Mouse (Mus musculus): ENCODE measurements at regions not wholly inside any gene's neighbourhood (a gene's known extent, or its start where the extent isn't known, plus 50 kb on each side); places are given as distances from the start of the nearest gene placed in this dataset.
A peak's percentile ranks its signal among the peaks of the same experiment; 100 is the strongest.
"Not testable (repeated sequence)": the region's sequence is repeated elsewhere in the genome, so short reads cannot be mapped to it uniquely, and the experiment has no call there.

DNA sequence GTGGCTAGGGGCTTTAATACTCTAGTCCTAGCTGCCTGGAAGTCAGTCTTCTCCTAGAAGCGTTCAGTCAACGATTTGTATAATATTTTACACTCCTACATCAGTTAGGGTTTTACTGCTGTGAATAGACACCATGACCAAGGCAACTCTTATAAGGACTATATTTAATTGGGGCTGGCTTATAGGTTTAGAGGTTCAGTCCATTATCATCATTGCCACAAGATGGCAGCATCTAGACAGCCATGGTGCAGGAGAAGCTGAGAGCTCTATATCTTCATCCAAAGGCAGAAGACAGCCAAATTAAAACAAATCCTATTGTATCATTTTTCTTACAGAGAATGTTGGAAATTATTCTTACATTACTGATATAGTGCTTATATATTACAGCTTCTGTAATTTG, 167.0 kb upstream of the Ndn start:
- DNase-seq: no peak

GRCm38 (mm10) chr7:62208529-62208928, 137.8 kb upstream of the Ndn start:
- DNase-seq: no peak

DNA sequence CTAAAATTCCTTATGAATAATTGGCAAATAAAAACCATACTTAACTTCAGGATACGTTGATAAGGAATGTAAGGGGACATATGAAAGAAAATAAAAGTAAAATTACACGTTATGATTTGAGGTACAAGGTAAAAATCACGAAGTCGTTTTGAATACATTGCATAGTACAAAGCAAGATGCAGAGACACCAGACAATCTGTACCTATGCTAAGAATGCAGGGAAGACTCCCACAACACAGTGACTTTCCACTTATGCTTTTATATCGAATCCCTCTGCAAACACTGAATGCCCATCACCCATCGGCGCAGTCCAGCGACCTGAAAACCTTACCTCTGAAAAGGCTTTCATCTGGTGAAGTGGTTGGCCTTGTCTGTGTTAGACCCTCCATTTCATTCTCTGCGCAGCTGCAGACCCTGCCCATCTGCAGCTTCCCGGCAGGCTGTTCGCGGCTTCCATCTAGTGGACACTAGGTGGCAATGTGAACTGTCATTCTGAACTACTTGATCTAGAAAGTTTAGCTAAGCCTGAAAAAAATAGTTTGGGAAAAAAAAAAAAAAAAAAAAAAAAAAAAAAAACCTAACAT, 137.2 kb upstream of the Ndn start:
- peak; percentile 11 for DNase-seq

DNA sequence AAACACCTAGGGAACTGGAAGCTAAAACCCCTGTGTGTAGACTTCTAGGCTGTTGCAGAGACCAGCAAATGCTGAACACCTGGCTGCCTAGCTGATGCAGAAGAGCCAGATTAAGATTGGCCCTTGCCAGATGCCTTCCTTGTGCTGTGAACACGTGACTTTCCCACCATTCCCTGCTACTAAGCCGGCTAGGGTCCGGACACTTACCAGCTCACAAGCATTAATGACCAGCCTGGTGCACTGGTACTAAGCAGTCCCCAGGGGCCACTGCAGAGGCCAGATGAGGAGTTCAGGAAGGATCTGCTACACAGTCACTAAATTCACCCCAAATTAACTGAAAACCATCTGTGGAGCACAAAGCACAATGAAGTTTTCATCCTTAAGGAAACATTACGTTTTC, 121.2 kb upstream of the Ndn start:
- no peak for DNase-seq

DNA sequence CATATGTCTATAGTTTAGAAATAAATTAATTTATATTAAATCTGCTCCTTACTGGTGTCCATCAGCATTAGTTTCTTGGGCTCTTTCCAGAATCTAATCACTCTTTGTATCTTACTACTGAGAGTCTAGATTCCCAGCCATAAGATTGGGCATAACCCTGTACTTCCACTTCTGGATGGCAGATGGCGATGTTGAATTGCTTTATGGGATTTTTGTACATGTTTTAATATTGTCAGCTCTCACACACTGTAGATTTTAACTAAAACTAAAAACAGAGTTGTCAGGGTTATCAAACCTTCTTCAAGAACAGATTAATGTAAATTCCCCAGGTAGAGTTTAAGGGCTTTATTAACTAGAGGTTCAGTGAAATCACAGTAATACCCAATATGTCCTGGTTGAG, 118.6 kb upstream of the Ndn start:
- DNase-seq: no peak

GRCm38 (mm10) chr7:62230713-62231112, 115.7 kb upstream of the Ndn start:
- no peak for DNase-seq

DNA sequence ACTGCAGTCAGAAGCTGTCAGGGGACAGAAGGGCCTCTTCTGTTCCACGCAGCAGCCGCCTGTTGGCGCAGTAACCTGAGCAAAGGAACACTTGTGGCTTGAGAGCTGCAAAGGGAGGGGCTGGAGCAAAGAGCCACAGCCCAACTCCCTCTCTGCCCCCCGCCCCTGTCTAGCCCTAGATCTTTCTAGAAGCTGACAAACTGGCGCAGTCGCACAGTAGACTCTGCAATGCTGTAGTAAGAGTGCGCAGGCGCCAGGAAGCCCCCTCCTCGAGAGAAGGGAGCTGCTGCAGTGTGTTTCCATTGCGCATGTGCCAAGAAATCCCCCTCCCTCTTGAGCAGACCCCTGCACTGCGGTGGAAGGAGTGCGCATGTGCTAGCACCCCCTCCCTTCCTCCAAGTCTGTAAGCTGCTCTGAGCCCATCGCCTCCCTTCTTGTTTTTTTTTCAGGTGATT, 115.2 kb upstream of the Ndn start:
- no peak for DNase-seq

GRCm38 (mm10) chr7:62232076-62232475, 114.3 kb upstream of the Ndn start:
- DNase-seq: no peak

GRCm38 (mm10) chr7:62234037-62234436, 112.3 kb upstream of the Ndn start:
- DNase-seq: no peak

DNA sequence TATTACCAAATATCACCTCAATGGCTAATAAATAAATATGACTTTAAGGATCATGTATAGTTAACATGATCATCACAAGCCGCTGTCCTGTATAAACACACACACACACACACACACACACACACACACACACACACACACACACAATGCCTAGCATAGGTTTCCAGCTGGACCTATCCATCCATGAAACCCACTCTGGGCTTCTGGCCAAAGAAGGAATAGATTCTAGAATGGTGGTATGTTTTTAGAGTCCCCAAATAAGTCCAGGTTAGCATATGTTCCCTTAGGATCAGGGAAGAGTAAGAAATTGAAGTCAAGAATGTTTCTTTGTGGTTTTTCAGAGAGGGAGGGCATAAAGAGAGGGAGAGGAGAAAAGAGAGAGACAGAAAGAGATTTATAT, 110.6 kb upstream of the Ndn start:
- no peak for DNase-seq

DNA sequence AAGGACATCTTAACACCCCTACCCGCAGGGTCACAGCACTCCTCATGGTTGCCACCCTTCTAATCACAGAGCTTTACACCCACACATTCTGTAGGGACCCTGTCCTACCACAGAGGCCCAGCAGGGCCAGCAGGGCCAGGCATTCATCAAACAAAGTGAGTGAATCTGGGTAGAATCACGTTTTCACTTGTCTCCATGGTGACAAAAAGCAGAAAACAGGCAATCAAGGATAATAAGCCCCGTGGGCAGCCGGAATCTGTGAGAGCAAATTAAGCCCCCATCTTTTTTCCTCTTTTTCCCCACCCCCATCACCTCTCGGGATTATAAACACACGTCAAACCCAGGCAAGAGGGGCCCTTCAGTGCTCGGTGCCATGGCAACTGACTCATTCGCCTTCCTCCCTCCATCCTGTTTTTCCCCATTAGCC, 84.7 kb upstream of the Ndn start:
- DNase-seq: no peak

DNA sequence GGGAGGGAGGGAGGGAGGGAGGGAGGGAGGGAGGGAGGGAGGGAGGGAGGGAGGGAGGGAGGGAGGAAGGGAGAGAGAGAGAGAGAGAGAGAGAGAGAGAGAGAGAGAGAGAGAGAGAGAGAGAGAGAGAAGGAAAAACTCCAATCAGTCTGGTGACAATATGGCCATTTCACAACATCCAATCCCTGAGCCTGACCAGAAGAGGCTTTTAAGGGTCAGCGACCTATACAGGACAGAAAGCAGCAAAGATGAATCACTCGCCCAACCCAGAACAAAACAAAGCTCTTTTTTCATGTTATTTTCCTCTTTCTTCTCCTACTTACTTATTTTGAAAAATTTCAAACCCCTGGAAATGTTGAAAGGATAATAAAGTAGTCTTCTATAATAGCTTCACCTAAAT, 84.2 kb upstream of the Ndn start:
- not testable (repeated sequence) for DNase-seq

DNA sequence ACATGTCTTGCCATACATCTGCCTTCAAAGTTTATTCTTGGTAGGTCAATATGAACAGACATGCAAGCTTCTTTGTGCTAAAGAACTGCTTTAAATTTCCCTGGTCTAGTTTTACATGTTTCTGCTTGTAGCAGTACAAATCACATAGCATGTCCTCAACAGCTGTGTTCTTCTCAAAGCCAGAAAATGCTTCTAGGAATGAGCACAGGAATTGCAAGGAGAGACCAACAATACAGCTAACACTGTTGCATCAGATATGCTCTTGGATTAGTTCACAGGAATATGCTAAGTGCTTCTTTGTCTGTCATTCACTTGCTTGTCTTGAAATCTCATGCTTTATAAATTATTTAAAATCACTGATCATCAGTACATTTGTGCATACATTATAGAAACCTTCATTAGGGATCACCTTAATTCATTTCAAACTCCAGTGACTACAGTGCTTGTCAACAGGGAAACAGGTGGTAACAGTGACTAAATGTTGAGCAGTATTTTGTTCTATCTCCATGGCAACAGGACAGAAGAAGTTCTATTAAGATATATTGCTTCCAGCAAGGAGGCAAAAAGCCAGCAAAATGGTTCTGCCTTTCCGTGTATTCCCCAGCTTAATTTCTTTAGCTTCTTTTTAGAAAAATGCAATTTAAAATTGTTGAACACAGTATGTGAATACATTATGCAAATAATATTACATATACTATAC, 77.1 kb upstream of the Ndn start:
- DNase-seq: no peak

DNA sequence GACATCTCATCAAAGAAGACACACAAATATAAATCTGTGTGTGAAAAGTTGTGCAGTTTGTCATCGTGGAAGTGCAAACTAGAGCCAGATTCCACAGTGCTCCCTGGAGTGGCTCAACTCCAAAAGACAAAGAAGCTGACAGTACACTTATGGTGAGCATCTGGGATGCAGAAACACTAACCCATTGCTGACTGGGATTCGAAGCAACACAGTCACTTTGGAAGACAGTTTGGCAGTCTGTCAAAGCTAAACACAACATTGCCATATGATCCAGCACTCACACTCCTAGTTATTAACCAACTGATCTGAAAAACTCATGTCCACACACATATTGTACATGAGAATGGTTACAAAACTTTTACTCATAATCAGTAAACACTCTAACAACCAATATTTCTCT, 70.2 kb upstream of the Ndn start:
- no peak for DNase-seq

- DNase-seq: no peak
These were observed 67.9 kb upstream of the Ndn start for GRCm38 (mm10) chr7:62278492-62278891.

DNA sequence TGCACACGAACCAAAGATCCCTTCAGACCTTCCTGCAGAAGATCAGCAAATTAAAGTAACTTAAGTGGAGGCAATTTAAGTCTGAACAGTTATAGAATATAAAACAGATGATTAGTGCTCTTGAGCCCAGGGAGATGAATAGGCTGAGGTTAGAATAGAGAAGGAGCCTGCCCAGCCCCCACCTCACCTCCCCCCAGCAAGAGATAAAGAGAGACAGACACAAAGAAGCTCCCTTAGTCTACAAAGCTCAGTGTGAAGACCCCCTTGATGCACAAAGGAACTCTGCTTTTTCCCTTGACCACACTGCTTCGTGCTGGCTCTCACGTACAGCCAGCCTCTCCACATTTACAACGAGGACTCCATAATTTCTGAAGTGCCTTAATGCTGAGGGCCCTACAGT, 67.3 kb upstream of the Ndn start:
- no peak for DNase-seq

All from kidney, postnatal 14 days (tissue).